Mouse (Mus musculus) intestine, embryonic 16.5 days (tissue): ENCODE data around the gene Pdzd2. TPM values are rescaled to one million over a fixed set of nuclear protein-coding genes. Genes with fewer than 3 reads are reported as not detected.

ENCODE experiments used
- ATAC-seq: fragments of 200-750 bp; cut with Nextera tagmentation; 2 replicates; pipeline ENCODE4 v1.8.0; 2017; ENCODE audit warnings: moderate TSS enrichment, moderate library complexity
- H3K27ac ChIP-seq: fragments of 300-500 bp; sonication (generic); 2 replicates; pipeline ENCODE4 v1.5.1; 2014; ENCODE audit warnings: mild to moderate bottlenecking, low read length
- H3K27me3 ChIP-seq: fragments of 300-500 bp; sonication (generic); replicated peaks from 2 replicates; pipeline ENCODE4 v1.6.1; 2014; ENCODE audit warnings: low read length, control low read depth, mixed read lengths; ENCODE audit not compliant: control insufficient read depth, insufficient read depth
- H3K36me3 ChIP-seq: fragments of 300-500 bp; sonication (generic); 2 replicates; pipeline ENCODE4 v1.6.1; 2014; ENCODE audit warnings: low read length, control low read depth; ENCODE audit not compliant: control insufficient read depth, insufficient read depth
- H3K4me1 ChIP-seq: fragments of 300-500 bp; sonication (generic); 2 replicates; pipeline ENCODE4 v1.6.1; 2014; ENCODE audit warnings: low read length, control low read depth, mixed read lengths; ENCODE audit not compliant: control insufficient read depth, insufficient read depth
- H3K4me2 ChIP-seq: fragments of 300-500 bp; sonication (generic); 2 replicates; pipeline ENCODE4 v1.6.1; 2014; ENCODE audit warnings: low read depth, low read length, control low read depth
- H3K4me3 ChIP-seq: fragments of 300-500 bp; sonication (generic); 2 replicates; pipeline ENCODE4 v1.5.1; 2014; ENCODE audit warnings: mild to moderate bottlenecking, low read length
- H3K9ac ChIP-seq: fragments of 300-500 bp; sonication (generic); 2 replicates; pipeline ENCODE4 v1.6.1; 2014; ENCODE audit warnings: low read depth, low read length
- H3K9me3 ChIP-seq: fragments of 300-500 bp; sonication (generic); 2 replicates; pipeline ENCODE4 v1.6.1; 2016; ENCODE audit warnings: low read length, control low read depth; ENCODE audit not compliant: control insufficient read depth
- whole genome bisulfite sequencing: fragments of 180-500 bp; shearing (Covaris S2); extraction: QIAGEN DNeasy Blood & Tissue Kit; methylation state at CpG from one replicate; pipeline ENCODE4 v1.1.7; 2014; 5-methylcytosine and 5-hydroxymethylcytosine counted together
- polyA plus RNA-seq: library from polyadenylated mRNA; unstranded; fragments of >200 nt; fragmentation: Nextera tagmentation; extraction: Ambion mirVana; gene quantifications from 2 replicates; pipeline ENCODE4 v1.2.1, GENCODE M21; 2015

Gene Pdzd2
- polyA plus RNA-seq, 1 experiment from 2014 or later: 9.1 TPM

DNA sequence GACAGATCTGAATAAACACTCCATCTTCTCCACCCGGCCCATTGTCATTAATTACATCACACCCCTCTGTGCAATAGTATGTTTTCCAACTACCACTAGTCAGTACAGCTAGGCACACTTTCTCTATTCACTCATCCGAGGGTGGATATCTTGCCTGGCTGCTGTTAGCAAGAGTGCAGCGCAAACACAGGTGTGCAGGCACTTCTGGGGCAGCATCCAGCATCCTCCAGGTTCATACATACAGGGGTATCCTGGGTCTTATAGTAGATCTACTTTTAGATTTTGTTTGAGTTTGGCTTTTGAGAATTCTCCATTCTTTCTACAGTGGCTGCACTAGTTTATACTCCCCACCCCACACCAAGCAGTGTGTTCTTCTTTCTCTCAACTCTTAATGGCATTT lies 99.9 kb downstream of the Pdzd2 start:
- H3K27ac ChIP-seq: no peak overlapping the region
- H3K9me3 ChIP-seq: no peaks in the 10 kb centered on the region
- no peaks in the 10 kb centered on the region for H3K27me3 ChIP-seq
- ATAC-seq: no peak
- no peaks in the 10 kb centered on the region for H3K36me3 ChIP-seq
- no peak overlapping the region for H3K4me3 ChIP-seq
- no peak overlapping the region for H3K9ac ChIP-seq
- no peaks in the 10 kb centered on the region for H3K4me1 ChIP-seq
- WGBS: 66% methylated on average over 3 of the region's 3 CpGs
- H3K4me2 ChIP-seq: no peak overlapping the region

GRCm38 (mm10) chr15:12639181-12639580 lies 100.5 kb downstream of the Pdzd2 start:
- ATAC-seq: no peak
- H3K4me2 ChIP-seq: no peak overlapping the region
- H3K4me1 ChIP-seq: no peaks in the 10 kb centered on the region
- no peaks in the 10 kb centered on the region for H3K36me3 ChIP-seq
- no peak overlapping the region for H3K9ac ChIP-seq
- H3K4me3 ChIP-seq: no peak overlapping the region
- WGBS: 86% methylated on average over 8 of the region's 8 CpGs
- no peak overlapping the region for H3K27ac ChIP-seq
- no peaks in the 10 kb centered on the region for H3K9me3 ChIP-seq
- no peaks in the 10 kb centered on the region for H3K27me3 ChIP-seq

- no peak for ATAC-seq
- WGBS: 83% methylated on average over 14 of the region's 14 CpGs
- no peaks in the 10 kb centered on the region for H3K9me3 ChIP-seq
These were observed 101.2 kb downstream of the Pdzd2 start for GRCm38 (mm10) chr15:12638370-12639030.

DNA sequence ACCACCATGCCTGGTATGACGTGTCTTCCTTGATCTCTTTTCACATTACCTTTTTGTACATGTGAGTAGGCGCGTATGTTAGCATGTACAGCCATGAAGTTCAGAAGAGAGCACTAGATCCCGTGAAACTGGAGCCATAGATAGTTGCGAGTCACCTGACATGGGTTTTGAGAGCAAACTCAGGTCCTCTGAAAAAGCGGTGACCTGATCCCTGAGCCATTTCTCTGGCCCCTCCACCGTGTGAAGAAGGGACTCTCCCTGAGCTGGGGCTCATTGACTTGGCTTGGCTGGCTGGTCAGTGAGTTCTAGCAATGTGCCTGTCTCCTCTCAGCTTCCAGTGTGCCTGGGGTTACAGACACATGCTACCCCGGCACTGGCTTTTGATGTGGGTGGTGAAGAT lies 102.2 kb downstream of the Pdzd2 start:
- H3K4me3 ChIP-seq: no peak overlapping the region
- H3K9me3 ChIP-seq: no peaks in the 10 kb centered on the region
- H3K4me2 ChIP-seq: no peak overlapping the region
- H3K4me1 ChIP-seq: no peaks in the 10 kb centered on the region
- WGBS: 95% methylated on average over 8 of the region's 8 CpGs
- no peaks in the 10 kb centered on the region for H3K27me3 ChIP-seq
- H3K27ac ChIP-seq: no peak overlapping the region
- no peaks in the 10 kb centered on the region for H3K36me3 ChIP-seq
- no peak for ATAC-seq
- no peak overlapping the region for H3K9ac ChIP-seq

More at GRCm38 (mm10) chr15:12638370-12639030, 101.2 kb downstream of the Pdzd2 start:
- Histone ChIP-seq H3K36me3 (no peaks in the 10 kb centered on the region), H3K4me2 (no peak overlapping the region), H3K27me3 (no peaks in the 10 kb centered on the region), H3K4me1 (no peaks in the 10 kb centered on the region), H3K27ac (no peak overlapping the region), H3K4me3 (no peak overlapping the region), H3K9ac (no peak overlapping the region)

DNA sequence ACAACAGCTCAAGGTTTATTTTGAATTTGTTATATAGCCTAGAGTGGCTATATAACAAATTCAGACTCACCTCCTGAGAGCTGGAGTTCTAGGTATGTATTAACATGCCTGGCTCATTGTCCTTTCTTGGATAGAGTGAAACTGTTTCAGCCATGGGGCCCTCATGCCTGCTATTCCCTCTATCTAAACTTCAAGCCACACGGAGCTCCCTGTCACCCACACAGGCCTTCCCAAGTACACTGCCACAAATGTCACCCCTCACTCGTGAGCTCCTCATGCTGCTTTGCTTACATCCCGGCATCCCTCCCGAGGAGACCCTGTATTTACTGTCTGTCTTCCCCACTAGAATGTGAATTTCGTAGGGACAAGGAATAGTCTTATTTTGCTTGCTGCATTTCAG lies 103.3 kb downstream of the Pdzd2 start:
- WGBS: 75% methylated on average over 5 of the region's 5 CpGs
- no peak overlapping the region for H3K27ac ChIP-seq
- H3K36me3 ChIP-seq: no peaks in the 10 kb centered on the region
- H3K9me3 ChIP-seq: no peaks in the 10 kb centered on the region
- no peaks in the 10 kb centered on the region for H3K4me1 ChIP-seq
- no peaks in the 10 kb centered on the region for H3K27me3 ChIP-seq
- H3K9ac ChIP-seq: no peak overlapping the region
- no peak overlapping the region for H3K4me3 ChIP-seq
- H3K4me2 ChIP-seq: no peak overlapping the region
- no peak for ATAC-seq

- no peaks in the 10 kb centered on the region for H3K27me3 ChIP-seq
- H3K36me3 ChIP-seq: no peaks in the 10 kb centered on the region
- H3K4me1 ChIP-seq: no peaks in the 10 kb centered on the region
- no peak overlapping the region for H3K27ac ChIP-seq
- no peak overlapping the region for H3K4me3 ChIP-seq
- WGBS: 91% methylated on average over 8 of the region's 8 CpGs
- no peak for ATAC-seq
- no peaks in the 10 kb centered on the region for H3K9me3 ChIP-seq
- no peak overlapping the region for H3K4me2 ChIP-seq
- no peak overlapping the region for H3K9ac ChIP-seq
These were observed 104.8 kb downstream of the Pdzd2 start for GRCm38 (mm10) chr15:12634921-12635320.

DNA sequence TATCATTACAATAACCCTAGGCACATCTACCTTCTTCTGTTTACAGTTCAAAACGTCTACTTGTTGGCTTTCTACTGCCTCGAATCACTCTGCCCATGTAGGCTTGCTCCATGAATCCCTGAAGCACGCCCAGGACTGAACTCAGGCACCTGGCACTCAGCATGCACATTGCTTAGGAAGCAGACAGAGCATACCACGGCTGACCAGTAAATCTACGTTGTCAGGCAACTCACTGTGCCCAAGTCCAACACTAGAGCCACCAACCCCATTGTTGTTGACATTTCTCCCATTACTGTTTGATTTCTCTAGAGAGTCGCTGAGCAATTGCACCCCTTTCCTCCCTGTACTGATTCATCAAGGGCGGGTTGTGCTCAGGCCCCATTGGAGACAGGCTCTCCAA lies 110.6 kb downstream of the Pdzd2 start:
- Histone ChIP-seq H3K4me3 (no peak overlapping the region), H3K4me1 (no peaks in the 10 kb centered on the region), H3K36me3 (no peaks in the 10 kb centered on the region), H3K9me3 (no peaks in the 10 kb centered on the region), H3K27ac (no peak overlapping the region), H3K27me3 (no peaks in the 10 kb centered on the region), H3K9ac (no peak overlapping the region), H3K4me2 (no peak overlapping the region)
- no peak for ATAC-seq
- 59% methylated on average over 7 of the region's 7 CpGs for WGBS

GRCm38 (mm10) chr15:12628451-12628850 lies 111.3 kb downstream of the Pdzd2 start:
- H3K9ac ChIP-seq: no peak overlapping the region
- WGBS: 92% methylated on average over 7 of the region's 7 CpGs
- H3K36me3 ChIP-seq: no peaks in the 10 kb centered on the region
- H3K9me3 ChIP-seq: no peaks in the 10 kb centered on the region
- H3K4me3 ChIP-seq: no peak overlapping the region
- no peak for ATAC-seq
- H3K27ac ChIP-seq: no peak overlapping the region
- H3K4me1 ChIP-seq: no peaks in the 10 kb centered on the region
- no peaks in the 10 kb centered on the region for H3K27me3 ChIP-seq
- no peak overlapping the region for H3K4me2 ChIP-seq

- Histone ChIP-seq H3K4me3 (no peak overlapping the region), H3K27me3 (no peaks in the 10 kb centered on the region), H3K36me3 (no peaks in the 10 kb centered on the region), H3K4me1 (no peaks in the 10 kb centered on the region), H3K9ac (no peak overlapping the region), H3K27ac (no peak overlapping the region), H3K4me2 (no peak overlapping the region), H3K9me3 (no peaks in the 10 kb centered on the region)
- no peak for ATAC-seq
- 90% methylated on average over 9 of the region's 9 CpGs for WGBS
These were observed 112.8 kb downstream of the Pdzd2 start for GRCm38 (mm10) chr15:12626930-12627329.

DNA sequence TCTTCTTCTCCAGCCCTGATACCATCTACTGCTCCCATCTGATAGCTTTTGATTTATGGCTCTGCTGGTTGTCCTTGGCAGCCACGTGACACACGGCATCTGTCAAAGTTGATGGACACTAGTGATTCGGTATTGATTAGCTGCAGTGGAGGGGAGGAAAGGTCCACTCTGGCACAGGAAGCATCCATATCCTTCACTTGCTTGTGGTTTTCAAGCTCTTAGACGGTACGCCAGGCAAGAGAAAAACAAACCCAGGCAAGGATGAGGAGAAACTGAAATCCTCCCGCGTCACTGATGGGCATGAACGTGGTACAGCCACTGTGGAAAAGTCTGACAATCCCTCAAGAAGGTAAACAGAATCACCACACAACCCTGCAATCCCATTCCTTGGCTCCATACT lies 113.6 kb downstream of the Pdzd2 start:
- Histone ChIP-seq H3K27me3 (no peaks in the 10 kb centered on the region), H3K9me3 (no peaks in the 10 kb centered on the region), H3K9ac (no peak overlapping the region), H3K4me2 (no peak overlapping the region), H3K36me3 (no peaks in the 10 kb centered on the region), H3K4me3 (no peak overlapping the region), H3K4me1 (no peaks in the 10 kb centered on the region), H3K27ac (no peak overlapping the region)
- ATAC-seq: no peak
- 61% methylated on average over 8 of the region's 8 CpGs for WGBS
